Mouse (Mus musculus): Measurements from ENCODE around the gene Gm20532. TPM values are rescaled to one million over a fixed set of nuclear protein-coding genes. Genes with fewer than 3 reads are reported as not detected.
A peak's percentile ranks its signal among the peaks of the same experiment; 100 is the strongest.

The Gm20532 gene
- polyA plus RNA-seq, 1 experiment from 2014 or later: not detected

GRCm38 (mm10) chr2:26550205-26550604 lies 36.2 kb upstream of the Gm20532 start:
- Histone ChIP-seq H3K27ac (ENCODE audit: low read length) (no peak overlapping the region), H3K9ac (ENCODE audit: low read depth, low read length) (no peak overlapping the region), H3K9me3 (ENCODE audit: control insufficient read depth, low read length) (no peaks in the 10 kb centered on the region), H3K4me3 (ENCODE audit: low read length) (no peak overlapping the region), H3K4me2 (ENCODE audit: low read depth, low read length) (no peak overlapping the region), H3K36me3 (ENCODE audit: control insufficient read depth, insufficient read depth, low read length) (no peaks in the 10 kb centered on the region), H3K27me3 (replicated peaks; ENCODE audit: control insufficient read depth, insufficient read depth, low read length) (peaks cover 16% of the 10 kb centered on the region), H3K4me1 (ENCODE audit: control insufficient read depth, insufficient read depth, low read length) (peaks cover 13% of the 10 kb centered on the region)
- ATAC-seq: no peak
- WGBS: 50% methylated on average over 3 of the region's 3 CpGs

GRCm38 (mm10) chr2:26550777-26551176 lies 35.7 kb upstream of the Gm20532 start:
- Histone ChIP-seq H3K27ac (ENCODE audit: low read length) (no peak overlapping the region), H3K9me3 (ENCODE audit: control insufficient read depth, low read length) (no peaks in the 10 kb centered on the region), H3K4me3 (ENCODE audit: low read length) (no peak overlapping the region), H3K27me3 (replicated peaks; ENCODE audit: control insufficient read depth, insufficient read depth, low read length) (peaks cover 16% of the 10 kb centered on the region), H3K4me2 (ENCODE audit: low read depth, low read length) (no peak overlapping the region), H3K36me3 (ENCODE audit: control insufficient read depth, insufficient read depth, low read length) (no peaks in the 10 kb centered on the region), H3K9ac (ENCODE audit: low read depth, low read length) (no peak overlapping the region), H3K4me1 (ENCODE audit: control insufficient read depth, insufficient read depth, low read length) (peaks cover 13% of the 10 kb centered on the region)
- ATAC-seq: no peak
- WGBS: 57% methylated on average over 3 of the region's 3 CpGs

- H3K9me3 ChIP-seq (ENCODE audit: control insufficient read depth, low read length): no peaks in the 10 kb centered on the region
- H3K36me3 ChIP-seq (ENCODE audit: control insufficient read depth, insufficient read depth, low read length): no peaks in the 10 kb centered on the region
- no peak for ATAC-seq
- WGBS: 69% methylated on average over 8 of the region's 8 CpGs
- no peak overlapping the region for H3K9ac ChIP-seq (ENCODE audit: low read depth, low read length)
- H3K27ac ChIP-seq (ENCODE audit: low read length): no peak overlapping the region
- H3K4me3 ChIP-seq (ENCODE audit: low read length): no peak overlapping the region
- no peak overlapping the region for H3K4me2 ChIP-seq (ENCODE audit: low read depth, low read length)
- peaks cover 13% of the 10 kb centered on the region for H3K4me1 ChIP-seq (ENCODE audit: control insufficient read depth, insufficient read depth, low read length)
- H3K27me3 ChIP-seq (replicated peaks; ENCODE audit: control insufficient read depth, insufficient read depth, low read length): peaks cover 16% of the 10 kb centered on the region
Observed at GRCm38 (mm10) chr2:26551446-26551845, 35.0 kb upstream of the Gm20532 start.

- WGBS: 82% methylated on average over 2 of the region's 2 CpGs
- no peaks in the 10 kb centered on the region for H3K36me3 ChIP-seq (ENCODE audit: control insufficient read depth, insufficient read depth, low read length)
- no peak overlapping the region for H3K4me2 ChIP-seq (ENCODE audit: low read depth, low read length)
- H3K27ac ChIP-seq (ENCODE audit: low read length): no peak overlapping the region
- H3K4me1 ChIP-seq (ENCODE audit: control insufficient read depth, insufficient read depth, low read length): peaks cover 13% of the 10 kb centered on the region
- H3K4me3 ChIP-seq (ENCODE audit: low read length): no peak overlapping the region
- peaks cover 16% of the 10 kb centered on the region for H3K27me3 ChIP-seq (replicated peaks; ENCODE audit: control insufficient read depth, insufficient read depth, low read length)
- H3K9ac ChIP-seq (ENCODE audit: low read depth, low read length): no peak overlapping the region
- H3K9me3 ChIP-seq (ENCODE audit: control insufficient read depth, low read length): no peaks in the 10 kb centered on the region
- ATAC-seq: no peak
Observed at GRCm38 (mm10) chr2:26552066-26552465, 34.4 kb upstream of the Gm20532 start.

- Histone ChIP-seq H3K4me1 (ENCODE audit: control insufficient read depth, insufficient read depth, low read length) (peaks cover 10% of the 10 kb centered on the region), H3K36me3 (ENCODE audit: control insufficient read depth, insufficient read depth, low read length) (no peaks in the 10 kb centered on the region), H3K9me3 (ENCODE audit: control insufficient read depth, low read length) (no peaks in the 10 kb centered on the region), H3K27ac (ENCODE audit: low read length) (no peak overlapping the region), H3K4me3 (ENCODE audit: low read length) (no peak overlapping the region), H3K4me2 (ENCODE audit: low read depth, low read length) (no peak overlapping the region), H3K27me3 (replicated peaks; ENCODE audit: control insufficient read depth, insufficient read depth, low read length) (peaks cover 13% of the 10 kb centered on the region), H3K9ac (ENCODE audit: low read depth, low read length) (no peak overlapping the region)
- no peak for ATAC-seq
- WGBS: 77% methylated on average over 9 of the region's 9 CpGs
Observed at GRCm38 (mm10) chr2:26553904-26554303, 32.5 kb upstream of the Gm20532 start.

GRCm38 (mm10) chr2:26555076-26555475 lies 31.4 kb upstream of the Gm20532 start:
- Histone ChIP-seq H3K27me3 (replicated peaks; ENCODE audit: control insufficient read depth, insufficient read depth, low read length) (peaks cover 13% of the 10 kb centered on the region), H3K9ac (ENCODE audit: low read depth, low read length) (no peak overlapping the region), H3K4me1 (ENCODE audit: control insufficient read depth, insufficient read depth, low read length) (peaks cover 9% of the 10 kb centered on the region), H3K36me3 (ENCODE audit: control insufficient read depth, insufficient read depth, low read length) (no peaks in the 10 kb centered on the region), H3K9me3 (ENCODE audit: control insufficient read depth, low read length) (no peaks in the 10 kb centered on the region), H3K4me3 (ENCODE audit: low read length) (no peak overlapping the region), H3K4me2 (ENCODE audit: low read depth, low read length) (no peak overlapping the region), H3K27ac (ENCODE audit: low read length) (no peak overlapping the region)
- 72% methylated on average over 4 of the region's 4 CpGs for WGBS
- no peak for ATAC-seq

- Histone ChIP-seq H3K4me2 (ENCODE audit: low read depth, low read length) (no peak overlapping the region), H3K9ac (ENCODE audit: low read depth, low read length) (no peak overlapping the region), H3K36me3 (ENCODE audit: control insufficient read depth, insufficient read depth, low read length) (no peaks in the 10 kb centered on the region), H3K4me1 (ENCODE audit: control insufficient read depth, insufficient read depth, low read length) (no peaks in the 10 kb centered on the region; the same call in 1 of the 2 replicates), H3K4me3 (ENCODE audit: low read length) (no peak overlapping the region), H3K27ac (ENCODE audit: low read length) (no peak overlapping the region), H3K9me3 (ENCODE audit: control insufficient read depth, low read length) (no peaks in the 10 kb centered on the region), H3K27me3 (replicated peaks; ENCODE audit: control insufficient read depth, insufficient read depth, low read length) (peaks cover 20% of the 10 kb centered on the region)
- 34% methylated on average over 4 of the region's 4 CpGs for WGBS
- ATAC-seq: peak; percentile 68; the same call in 1 of the 2 replicates
Observed at GRCm38 (mm10) chr2:26556535-26556993, 29.9 kb upstream of the Gm20532 start.

GRCm38 (mm10) chr2:26560506-26560905 lies 25.9 kb upstream of the Gm20532 start:
- ATAC-seq: peak; percentile 29; the same call in 1 of the 2 replicates
- Histone ChIP-seq H3K4me1 (ENCODE audit: control insufficient read depth, insufficient read depth, low read length) (no peaks in the 10 kb centered on the region; the same call in 1 of the 2 replicates), H3K27ac (ENCODE audit: low read length) (no peak overlapping the region), H3K36me3 (ENCODE audit: control insufficient read depth, insufficient read depth, low read length) (no peaks in the 10 kb centered on the region), H3K9me3 (ENCODE audit: control insufficient read depth, low read length) (no peaks in the 10 kb centered on the region), H3K9ac (ENCODE audit: low read depth, low read length) (0 out of 2 replicates have a peak overlapping the region, but pooled peaks have one; percentile 14), H3K4me2 (ENCODE audit: low read depth, low read length) (no peak overlapping the region), H3K27me3 (replicated peaks; ENCODE audit: control insufficient read depth, insufficient read depth, low read length) (peaks cover 10% of the 10 kb centered on the region; the same call in 1 of the 2 replicates), H3K4me3 (ENCODE audit: low read length) (no peak overlapping the region)
- WGBS: 80% methylated on average over 5 of the region's 5 CpGs

- H3K9ac ChIP-seq (ENCODE audit: low read depth, low read length): peak overlapping the region; percentile 42; the same call in 1 of the 2 replicates
- peak; percentile 72 for ATAC-seq
- WGBS: 39% methylated on average over 6 of the region's 6 CpGs
- H3K27me3 ChIP-seq (replicated peaks; ENCODE audit: control insufficient read depth, insufficient read depth, low read length): peaks cover 10% of the 10 kb centered on the region; the same call in 1 of the 2 replicates
- H3K9me3 ChIP-seq (ENCODE audit: control insufficient read depth, low read length): no peaks in the 10 kb centered on the region
- no peak overlapping the region for H3K4me3 ChIP-seq (ENCODE audit: low read length)
- H3K4me2 ChIP-seq (ENCODE audit: low read depth, low read length): no peak overlapping the region
- H3K27ac ChIP-seq (ENCODE audit: low read length): no peak overlapping the region
- no peaks in the 10 kb centered on the region for H3K36me3 ChIP-seq (ENCODE audit: control insufficient read depth, insufficient read depth, low read length)
- H3K4me1 ChIP-seq (ENCODE audit: control insufficient read depth, insufficient read depth, low read length): no peaks in the 10 kb centered on the region; the same call in 1 of the 2 replicates
Observed at GRCm38 (mm10) chr2:26561351-26562016, 25.0 kb upstream of the Gm20532 start.

All from intestine, embryonic 16.5 days (tissue).